Mouse (Mus musculus) hindbrain, embryonic 16.5 days (tissue): ENCODE data around the gene Wipf2. TPM values are rescaled to one million over a fixed set of nuclear protein-coding genes. Genes with fewer than 3 reads are reported as not detected.

Experiments
- ATAC-seq: fragments of 200-750 bp; cut with Nextera tagmentation; 2 replicates; pipeline ENCODE4 v1.8.0; 2017; ENCODE audit warnings: moderate TSS enrichment, moderate library complexity
- H3K27ac ChIP-seq: fragments of 300-500 bp; sonication (generic); 2 replicates; pipeline ENCODE4 v1.5.1; 2014; ENCODE audit warnings: low read depth, mild to moderate bottlenecking, control low read depth, low read length, moderate library complexity
- H3K27me3 ChIP-seq: fragments of 300-500 bp; sonication (generic); replicated peaks from 2 replicates; pipeline ENCODE4 v1.6.1; 2014; ENCODE audit warnings: low read length; ENCODE audit not compliant: control insufficient read depth, insufficient read depth
- H3K36me3 ChIP-seq: fragments of 300-500 bp; sonication (generic); 2 replicates; pipeline ENCODE4 v1.6.1; 2014; ENCODE audit warnings: mild to moderate bottlenecking, low read length, moderate library complexity, mixed read lengths; ENCODE audit not compliant: control insufficient read depth, insufficient read depth
- H3K4me1 ChIP-seq: fragments of 300-500 bp; sonication (generic); 2 replicates; pipeline ENCODE4 v1.6.1; 2014; ENCODE audit warnings: low read depth, low read length; ENCODE audit not compliant: control insufficient read depth, insufficient read depth
- H3K4me2 ChIP-seq: fragments of 300-500 bp; sonication (generic); 2 replicates; pipeline ENCODE4 v1.6.1; 2014; ENCODE audit warnings: mild to moderate bottlenecking, low read length, control low read depth, moderate library complexity
- H3K4me3 ChIP-seq: fragments of 300-500 bp; sonication (generic); 2 replicates; pipeline ENCODE4 v1.5.1; 2014; ENCODE audit warnings: mild to moderate bottlenecking, low read length, control low read depth, moderate library complexity
- H3K9ac ChIP-seq: fragments of 300-500 bp; sonication (generic); 2 replicates; pipeline ENCODE4 v1.6.1; 2014; ENCODE audit warnings: low read depth, mild to moderate bottlenecking, control low read depth, low read length, moderate library complexity
- H3K9me3 ChIP-seq: fragments of 300-500 bp; sonication (generic); 2 replicates; pipeline ENCODE4 v1.6.1; 2014; ENCODE audit warnings: mild to moderate bottlenecking, low read length, moderate library complexity; ENCODE audit not compliant: control insufficient read depth
- WGBS: fragments of 180-500 bp; shearing (Covaris S2); extraction: QIAGEN DNeasy Blood & Tissue Kit; methylation state at CpG from one replicate; pipeline ENCODE4 v1.1.7; 2014; 5-methylcytosine and 5-hydroxymethylcytosine counted together
- polyA plus RNA-seq: library from polyadenylated mRNA; unstranded; fragments of >200 nt; fragmentation: Nextera tagmentation; extraction: Ambion mirVana; gene quantifications from 2 replicates; pipeline ENCODE4 v1.2.1, GENCODE M21; 2015

Gene Wipf2
- polyA plus RNA-seq, 1 experiment from 2014 or later = 4.1 TPM

DNA sequence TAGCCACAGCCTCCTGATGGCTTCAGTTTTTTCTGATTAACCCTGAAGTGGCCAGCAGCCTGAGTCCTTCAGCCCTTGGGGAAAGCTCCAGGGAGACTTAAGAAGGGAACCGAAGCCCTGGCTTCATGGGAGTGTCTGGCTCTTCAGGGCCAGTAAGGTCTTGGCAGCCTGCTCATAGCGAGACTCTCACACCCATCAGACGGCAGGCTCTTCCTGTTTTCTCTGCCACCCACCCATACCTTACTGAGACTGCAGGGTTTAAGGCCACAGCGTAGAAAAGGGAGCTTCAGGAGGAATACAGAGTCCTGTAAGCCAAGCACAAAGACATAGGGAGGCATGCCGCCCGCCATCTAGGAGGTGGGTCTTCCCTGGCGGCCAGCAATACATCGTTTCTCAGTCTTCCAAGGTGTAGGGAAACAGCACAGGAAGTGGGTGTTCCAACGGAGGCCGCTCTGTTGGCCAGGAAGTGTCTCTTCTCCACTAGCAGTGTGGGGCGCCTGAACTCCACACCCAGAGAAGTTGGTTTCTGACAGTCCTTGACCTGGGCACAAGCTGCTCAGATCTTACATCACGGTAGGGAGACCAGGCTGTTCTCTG lies 37.2 kb downstream of the Wipf2 start:
- Histone ChIP-seq H3K4me2 (no peak overlapping the region), H3K27me3 (no peaks in the 10 kb centered on the region), H3K4me1 (no peaks in the 10 kb centered on the region), H3K9me3 (no peaks in the 10 kb centered on the region), H3K4me3 (no peak overlapping the region), H3K36me3 (peaks cover 36% of the 10 kb centered on the region), H3K9ac (no peak overlapping the region), H3K27ac (no peak overlapping the region)
- WGBS = 90% methylated on average over 12 of the region's 12 CpGs
- ATAC-seq = no peak

DNA sequence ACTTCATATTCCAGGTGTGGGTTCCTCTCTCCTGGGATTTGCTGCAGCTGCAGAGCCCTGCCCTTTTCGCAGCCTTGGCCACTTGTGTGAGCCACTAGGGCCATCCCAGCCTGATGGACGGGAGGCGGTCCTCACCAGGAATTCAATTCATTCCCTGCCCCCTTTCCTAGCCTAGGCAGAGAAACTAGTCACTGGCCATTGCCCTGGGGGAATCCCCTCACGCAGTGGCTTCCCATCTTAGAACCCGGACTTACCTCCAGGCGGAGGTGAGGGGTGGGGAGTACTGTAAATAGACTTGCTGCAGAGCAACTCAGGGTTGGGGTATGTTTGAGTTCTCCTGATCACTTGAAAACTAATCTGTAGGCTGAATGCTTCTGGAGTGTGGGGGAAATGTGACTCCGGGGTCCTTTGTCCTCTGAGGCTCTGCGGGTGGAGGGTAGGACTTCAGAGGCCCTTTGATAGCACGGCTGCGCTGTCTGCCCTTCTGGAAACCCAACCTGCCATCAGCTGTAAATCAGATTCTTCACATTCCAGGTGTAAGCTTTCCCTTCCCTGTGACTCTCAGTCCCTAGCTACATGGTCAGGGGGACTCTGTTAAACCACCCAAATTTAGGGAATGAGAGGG lies 39.3 kb downstream of the Wipf2 start:
- Histone ChIP-seq H3K4me2 (no peak overlapping the region), H3K4me3 (no peak overlapping the region), H3K27me3 (no peaks in the 10 kb centered on the region), H3K27ac (no peak overlapping the region), H3K36me3 (peaks cover 22% of the 10 kb centered on the region), H3K9ac (no peak overlapping the region), H3K9me3 (no peaks in the 10 kb centered on the region), H3K4me1 (no peaks in the 10 kb centered on the region; the same call in 1 of the 2 replicates)
- WGBS = 14% methylated on average over 10 of the region's 10 CpGs
- no peak for ATAC-seq

DNA sequence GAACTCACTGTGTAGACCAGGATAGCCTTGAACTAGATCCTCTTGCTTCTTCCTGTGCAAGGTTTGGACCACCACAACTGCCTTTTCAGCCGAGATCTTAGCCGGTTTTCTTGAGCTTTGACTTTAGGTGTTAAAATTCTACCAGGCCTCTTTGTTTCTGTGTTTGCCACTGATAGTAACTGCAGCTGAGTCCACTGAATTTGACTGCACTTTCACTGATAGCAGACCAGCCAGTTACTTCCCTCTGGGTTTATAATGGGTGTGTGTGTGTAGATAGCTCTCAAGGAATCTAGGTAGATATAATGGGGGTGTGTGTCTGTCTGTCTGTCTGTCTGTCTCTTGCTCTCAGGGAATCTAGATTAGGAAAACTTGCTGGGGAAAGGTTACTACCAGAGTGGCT lies 41.1 kb downstream of the Wipf2 start:
- no peak for ATAC-seq
- WGBS = 82% methylated on average over 2 of the region's 2 CpGs
- Histone ChIP-seq H3K4me1 (peaks cover 6% of the 10 kb centered on the region), H3K4me2 (no peak overlapping the region), H3K4me3 (no peak overlapping the region), H3K27ac (no peak overlapping the region), H3K9ac (no peak overlapping the region), H3K9me3 (no peaks in the 10 kb centered on the region), H3K36me3 (peaks cover 13% of the 10 kb centered on the region), H3K27me3 (no peaks in the 10 kb centered on the region)

DNA sequence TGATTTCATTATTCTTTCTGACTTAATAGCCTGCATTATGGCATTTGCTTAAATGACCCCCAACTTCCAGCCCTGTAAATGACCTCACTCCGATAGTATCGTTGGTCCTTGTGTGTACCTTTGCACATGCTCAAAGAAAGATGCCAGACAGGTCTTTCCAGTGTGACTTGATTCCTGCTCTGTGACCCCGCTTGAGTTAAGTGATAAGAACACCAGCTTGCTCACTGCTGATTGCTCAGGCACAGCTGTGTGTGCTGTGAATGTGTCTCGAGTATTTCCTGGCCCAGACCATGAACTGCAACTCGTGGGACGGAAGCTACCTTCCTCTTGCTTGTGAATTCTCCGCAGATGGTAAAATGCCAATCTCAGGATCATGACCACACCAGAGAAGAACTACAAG lies 41.6 kb downstream of the Wipf2 start:
- ATAC-seq = no peak
- Histone ChIP-seq H3K9ac (no peak overlapping the region), H3K4me2 (no peak overlapping the region), H3K27me3 (no peaks in the 10 kb centered on the region), H3K9me3 (no peaks in the 10 kb centered on the region), H3K27ac (no peak overlapping the region), H3K36me3 (peaks cover 8% of the 10 kb centered on the region), H3K4me1 (peaks cover 6% of the 10 kb centered on the region), H3K4me3 (no peak overlapping the region)
- WGBS = 91% methylated on average over 7 of the region's 7 CpGs

DNA sequence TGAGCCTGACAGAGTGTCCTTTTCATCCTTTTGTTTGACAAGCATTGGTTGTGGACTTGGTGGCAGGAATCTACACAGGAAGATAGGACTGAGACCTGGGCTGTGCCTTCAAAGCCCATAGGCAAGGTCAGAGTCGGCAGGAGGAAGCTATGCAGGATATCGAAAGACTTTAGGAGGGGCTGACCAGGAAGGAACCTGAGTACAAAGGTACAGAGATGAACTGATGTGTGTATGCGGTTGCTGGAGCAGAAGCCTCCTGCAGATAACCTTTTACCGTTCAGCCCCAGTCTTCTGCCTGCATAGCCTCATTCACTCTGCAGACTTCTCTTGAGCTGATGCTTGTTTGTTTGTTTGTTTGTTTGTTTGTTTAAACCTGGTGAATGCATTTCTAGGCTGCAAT lies 42.1 kb downstream of the Wipf2 start:
- H3K4me1 ChIP-seq = peaks cover 6% of the 10 kb centered on the region
- H3K9ac ChIP-seq = no peak overlapping the region
- H3K27ac ChIP-seq = no peak overlapping the region
- H3K4me2 ChIP-seq = no peak overlapping the region
- H3K27me3 ChIP-seq = no peaks in the 10 kb centered on the region
- H3K9me3 ChIP-seq = no peaks in the 10 kb centered on the region
- no peak overlapping the region for H3K4me3 ChIP-seq
- ATAC-seq = no peak
- WGBS = 85% methylated on average over 4 of the region's 4 CpGs
- 0 out of 2 replicates have a peak, but pooled peaks cover 4% of the 10 kb centered on the region for H3K36me3 ChIP-seq

DNA sequence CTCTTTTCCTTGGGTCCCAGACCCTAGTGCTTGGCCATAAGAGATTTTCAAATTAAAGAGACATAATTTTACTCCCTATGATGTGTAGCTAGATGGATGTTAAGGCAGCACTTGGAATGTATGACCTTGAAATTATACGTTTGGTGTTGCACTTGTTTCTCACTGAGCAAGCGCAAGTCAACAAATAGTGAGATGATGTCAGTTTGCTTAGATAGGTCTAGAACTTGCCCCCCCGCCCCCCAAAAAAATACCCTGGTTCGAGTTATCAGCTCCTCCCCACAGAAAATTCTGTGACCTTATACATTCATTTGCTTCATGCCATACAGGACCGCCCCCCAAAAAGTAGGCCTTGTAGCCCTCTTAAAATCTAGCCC lies 43.6 kb downstream of the Wipf2 start:
- Histone ChIP-seq H3K4me3 (peak overlapping the region; percentile 52), H3K27me3 (no peaks in the 10 kb centered on the region), H3K9ac (0 out of 2 replicates have a peak overlapping the region, but pooled peaks have one; percentile 37), H3K4me2 (peak overlapping the region; percentile 98), H3K9me3 (no peaks in the 10 kb centered on the region), H3K27ac (no peak overlapping the region), H3K36me3 (no peaks in the 10 kb centered on the region), H3K4me1 (peaks cover 6% of the 10 kb centered on the region)
- ATAC-seq = no peak
- WGBS = 52% methylated on average over 5 of the region's 5 CpGs

DNA sequence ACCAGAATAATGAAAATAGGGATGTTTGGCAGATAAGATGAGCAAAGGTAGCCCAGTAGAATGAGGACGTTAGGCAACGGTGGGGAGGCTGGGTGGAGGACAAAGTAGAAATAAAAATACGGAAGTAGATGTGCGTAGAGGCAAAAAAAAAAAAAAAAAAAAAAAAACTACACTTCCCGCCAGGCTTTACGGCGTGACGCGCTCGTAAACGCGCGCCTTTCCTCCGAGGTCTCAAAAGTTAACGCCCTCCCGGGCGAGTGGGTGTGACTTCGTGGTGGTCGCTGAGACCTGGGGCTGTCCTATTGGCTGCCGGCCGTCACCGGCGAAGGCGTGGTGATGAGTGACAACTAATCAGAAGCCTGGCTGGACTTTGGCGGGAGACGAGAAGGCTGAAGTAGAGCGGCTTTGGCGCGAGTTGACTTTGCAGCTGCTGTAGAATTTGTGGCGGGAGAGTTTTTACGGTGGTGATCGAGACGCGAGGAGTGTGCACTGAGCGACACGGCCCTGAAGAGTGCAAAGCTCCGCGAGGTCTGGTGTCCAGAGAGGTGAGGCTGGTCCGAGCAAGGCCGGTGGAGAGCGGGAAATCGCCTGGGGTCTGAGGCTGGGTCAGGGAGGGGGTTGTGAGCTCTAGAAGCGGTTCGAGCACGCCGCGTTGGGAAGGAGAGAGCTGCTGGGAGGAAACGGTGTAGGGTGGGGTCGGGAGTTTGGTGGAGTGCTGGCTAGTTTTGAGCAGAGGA lies 44.2 kb downstream of the Wipf2 start, which contains the start of gene Cdc6:
TSS of gene Cdc6 (plus strand) at position 365 of the 737 bp plus-strand sequence.
- WGBS = under 1% methylated on average over 49 of the region's 49 CpGs
- ATAC-seq = peak; percentile 98
- Histone ChIP-seq H3K4me2 (peak within 1 kb of the TSS; percentile 98), H3K27me3 (no peaks in the 10 kb centered on the region), H3K4me1 (peaks cover 6% of the 10 kb centered on the region), H3K9ac (peak within 1 kb of the TSS; percentile 52), H3K9me3 (no peaks in the 10 kb centered on the region), H3K4me3 (peak within 1 kb of the TSS; percentile 52), H3K36me3 (no peaks in the 10 kb centered on the region), H3K27ac (no peak within 1 kb of the TSS)

DNA sequence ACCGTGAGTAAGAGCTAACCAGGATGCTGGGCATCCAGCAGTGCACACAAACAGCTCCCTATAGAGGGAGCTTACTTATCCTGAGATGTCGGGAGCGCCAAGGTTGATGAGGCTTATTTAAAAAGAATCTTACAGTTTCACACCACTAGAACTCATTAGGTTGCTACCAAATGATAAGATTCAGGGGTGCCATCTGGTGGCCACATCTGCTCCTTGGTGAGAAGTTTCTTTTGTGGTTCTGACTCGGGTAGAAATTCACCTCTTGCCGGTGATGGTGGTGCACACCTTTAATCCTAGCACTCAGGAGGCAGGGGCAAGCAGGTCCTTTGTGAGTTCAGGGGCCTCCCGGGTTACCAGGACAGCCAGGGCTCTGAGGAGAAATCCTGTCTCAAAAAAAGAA lies 46.2 kb downstream of the Wipf2 start:
- 39% methylated on average over 6 of the region's 6 CpGs for whole genome bisulfite sequencing
- no peak overlapping the region for H3K27ac ChIP-seq
- no peaks in the 10 kb centered on the region for H3K27me3 ChIP-seq
- no peaks in the 10 kb centered on the region for H3K9me3 ChIP-seq
- no peak overlapping the region for H3K4me3 ChIP-seq
- ATAC-seq = no peak
- no peak overlapping the region for H3K4me2 ChIP-seq
- no peak overlapping the region for H3K9ac ChIP-seq
- no peaks in the 10 kb centered on the region for H3K36me3 ChIP-seq
- H3K4me1 ChIP-seq = peaks cover 6% of the 10 kb centered on the region

DNA sequence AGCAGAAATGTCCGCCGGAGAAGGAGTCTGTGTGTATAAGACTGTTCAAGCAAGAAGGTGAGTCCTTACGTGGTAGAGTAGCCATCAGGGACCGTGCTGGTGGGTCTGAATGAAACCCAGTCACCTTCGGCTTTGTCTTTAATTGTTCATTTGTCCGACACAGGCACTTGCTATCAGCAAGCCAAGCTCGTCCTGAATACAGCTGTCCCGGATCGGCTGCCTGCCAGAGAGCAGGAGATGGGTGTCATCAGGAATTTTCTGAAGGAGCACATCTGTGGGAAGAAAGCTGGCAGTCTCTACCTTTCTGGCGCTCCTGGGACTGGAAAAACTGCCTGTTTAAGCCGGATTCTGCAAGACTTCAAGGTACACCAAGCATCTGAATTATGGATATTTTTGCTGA lies 47.0 kb downstream of the Wipf2 start:
- H3K4me3 ChIP-seq = no peak overlapping the region
- no peak overlapping the region for H3K27ac ChIP-seq
- no peaks in the 10 kb centered on the region for H3K27me3 ChIP-seq
- no peak overlapping the region for H3K4me2 ChIP-seq
- no peak for ATAC-seq
- WGBS = 90% methylated on average over 11 of the region's 11 CpGs
- H3K36me3 ChIP-seq = no peaks in the 10 kb centered on the region
- H3K4me1 ChIP-seq = peaks cover 6% of the 10 kb centered on the region
- H3K9ac ChIP-seq = no peak overlapping the region
- no peaks in the 10 kb centered on the region for H3K9me3 ChIP-seq
